Mouse (Mus musculus) CD4-positive helper T cell, adult 2 months (primary cell): ENCODE measurements around the gene Sulf2.
"Not testable (repeated sequence)": the region's sequence is repeated elsewhere in the genome, so short reads cannot be mapped to it uniquely, and the experiment has no call there.

Source experiments
- DNase-seq: peaks from one replicate; pipeline ENCODE4 v3.0.0-alpha.2; 2012; ENCODE audit warnings: low read depth, missing footprints, low spot score

Sulf2 gene

DNA sequence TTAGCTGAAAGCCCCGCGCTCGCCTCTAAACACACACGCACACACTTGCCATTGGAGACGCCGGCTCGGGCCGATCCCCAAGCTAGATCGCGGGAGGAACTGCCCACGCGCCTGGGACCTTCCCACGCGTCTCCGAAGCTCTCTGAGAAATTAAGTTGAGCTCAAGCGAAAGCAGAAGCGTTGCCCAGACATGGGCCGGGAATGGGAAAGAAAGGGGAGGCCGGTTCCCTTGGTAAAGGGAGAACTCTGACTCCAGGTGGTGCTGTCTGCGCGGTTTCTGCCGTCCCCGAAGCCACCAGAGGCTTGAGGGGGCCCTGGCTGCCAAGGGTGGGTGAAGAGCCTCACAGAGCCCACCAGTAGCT lies at the start of gene Sulf2:
Gene Sulf2, minus strand, starts transcription at position 210 of the 362 bp plus-strand sequence.
- DNase-seq = no peak

DNA sequence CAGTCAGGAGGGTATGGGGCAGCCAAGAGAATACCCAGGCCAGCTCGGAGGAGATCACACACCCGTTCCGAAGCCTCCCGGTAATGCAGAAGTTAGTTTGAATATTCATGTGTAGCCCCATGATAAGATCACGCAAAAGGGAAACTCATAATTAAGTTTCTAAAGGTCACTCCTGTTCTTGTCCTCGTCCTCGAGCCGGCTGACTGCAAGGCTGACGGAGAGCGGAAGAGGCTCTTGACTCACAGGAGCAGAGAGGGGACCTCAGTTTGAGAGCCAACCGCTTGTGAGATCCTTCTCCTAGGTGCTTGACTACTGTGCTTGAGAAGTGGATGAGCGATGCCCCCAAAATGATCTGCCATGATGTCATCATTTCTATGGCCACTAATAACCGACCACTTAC lies 48.7 kb upstream of the Sulf2 start:
- DNase-seq = no peak

DNA sequence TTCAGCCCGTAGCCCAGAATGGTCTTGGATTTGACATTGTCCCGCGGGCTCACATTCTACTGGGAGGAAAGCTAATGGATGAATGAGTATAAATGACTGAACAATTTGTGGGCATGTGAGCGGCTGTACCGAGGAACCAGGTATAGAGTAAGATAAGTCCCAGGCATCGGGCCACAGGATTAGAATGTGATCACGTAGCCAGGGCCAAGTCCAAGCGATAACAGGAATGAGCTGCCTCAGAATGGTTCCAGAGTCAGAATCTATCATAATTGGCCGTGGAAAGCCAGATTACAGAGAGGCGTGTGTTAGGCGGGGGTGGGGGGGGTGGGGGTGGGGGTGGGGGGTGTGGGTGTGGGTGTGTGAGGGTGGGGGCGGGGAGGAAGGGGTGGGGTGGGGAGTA lies 48.2 kb upstream of the Sulf2 start:
- DNase-seq = no peak

- no peak for DNase-seq
These were observed 42.5 kb upstream of the Sulf2 start for GRCm38 (mm10) chr2:166197964-166198363.

DNA sequence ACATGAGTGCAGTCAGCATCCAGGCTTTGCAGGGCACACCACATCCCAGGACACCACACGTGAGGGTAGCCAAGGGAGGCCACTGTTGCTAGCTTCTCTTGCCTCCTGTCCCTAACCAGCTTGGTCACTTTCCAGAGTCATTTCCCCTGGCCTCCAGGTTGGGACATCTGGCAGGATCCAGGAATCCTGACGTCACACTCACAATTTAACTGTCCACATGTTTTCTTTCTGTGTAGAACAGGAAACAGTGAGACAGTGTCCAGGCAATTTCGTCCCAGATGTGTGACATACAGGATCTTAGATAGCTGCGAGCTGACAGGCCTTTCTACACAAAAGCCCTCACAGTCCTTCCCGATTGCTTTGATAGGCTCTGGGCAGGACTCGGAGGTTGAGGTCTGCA lies 41.6 kb upstream of the Sulf2 start:
- no peak for DNase-seq

DNA sequence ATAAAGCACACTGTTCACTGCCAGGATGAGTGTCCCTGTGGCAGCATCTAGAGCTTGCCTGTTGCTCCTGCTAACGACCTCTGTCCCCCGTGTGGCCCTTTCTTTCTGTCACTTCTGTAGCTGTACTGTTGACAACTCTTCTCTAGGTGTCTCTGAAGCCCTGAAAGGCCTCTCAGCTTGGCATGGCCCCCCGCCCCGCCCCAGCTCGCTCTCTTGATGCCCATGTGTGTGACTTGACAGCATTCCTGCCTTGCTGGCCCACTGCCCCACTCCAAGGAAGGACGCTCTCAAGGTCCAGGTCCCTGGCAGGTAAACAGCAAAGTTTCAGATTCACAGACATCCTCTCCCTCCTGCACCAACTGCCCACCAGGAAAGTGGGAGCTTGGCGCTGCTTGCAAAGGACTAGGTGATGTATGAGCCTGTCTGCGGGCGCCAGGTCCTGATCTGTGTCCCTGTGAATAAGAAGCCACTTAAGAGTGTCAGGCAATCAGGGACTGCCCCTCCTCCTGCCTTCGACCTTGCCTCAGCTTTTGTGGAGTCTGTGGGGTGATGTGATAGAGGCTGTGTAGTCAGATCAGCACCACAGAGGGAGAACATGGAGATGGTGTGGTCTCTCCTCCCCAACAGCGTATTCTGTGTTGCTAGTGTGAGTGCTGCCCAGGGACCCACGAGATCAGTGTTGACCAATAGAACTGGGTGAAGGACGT lies 40.8 kb upstream of the Sulf2 start:
- no peak for DNase-seq

DNA sequence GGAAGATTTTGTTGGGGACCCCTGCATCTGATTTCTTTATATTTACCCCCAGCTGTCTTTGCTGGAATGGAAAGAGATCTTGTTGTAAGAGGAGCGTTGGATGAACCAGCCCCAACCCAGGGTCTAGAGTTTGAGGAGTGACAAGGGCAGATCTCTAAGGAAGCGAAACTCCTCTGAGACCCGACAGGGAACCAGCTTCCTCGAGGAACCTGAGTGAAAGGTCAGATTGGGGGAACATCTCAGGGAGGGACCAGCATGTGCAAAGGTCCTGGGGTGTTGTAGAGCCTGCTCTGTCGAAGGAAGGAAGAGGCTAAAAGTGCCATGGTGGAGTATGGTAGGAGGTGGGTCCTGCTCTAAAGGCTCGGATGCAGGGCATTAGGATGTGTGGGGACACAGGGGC lies 39.6 kb upstream of the Sulf2 start:
- DNase-seq = no peak

GRCm38 (mm10) chr2:166194112-166194758 lies 38.8 kb upstream of the Sulf2 start:
- no peak for DNase-seq

DNA sequence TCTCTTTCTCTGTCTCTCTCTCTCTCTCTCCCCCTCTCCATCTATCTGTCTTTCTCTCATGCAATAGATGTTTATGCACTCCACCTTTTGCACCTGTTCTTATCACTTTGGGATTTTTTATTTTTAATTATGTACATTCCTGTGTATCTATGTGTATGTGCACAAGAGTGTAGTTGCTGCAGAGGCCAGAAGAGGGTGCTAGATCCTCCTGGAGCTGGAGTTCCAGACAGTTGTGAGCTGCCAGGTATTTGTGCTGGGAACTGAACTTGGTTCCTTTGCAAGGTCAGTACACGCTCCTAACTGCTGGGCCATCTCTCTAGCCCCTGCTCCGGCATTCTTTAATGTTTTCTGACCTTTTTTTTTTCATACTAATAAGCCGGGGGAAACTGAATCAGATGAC lies 38.0 kb upstream of the Sulf2 start:
- DNase-seq = no peak

DNA sequence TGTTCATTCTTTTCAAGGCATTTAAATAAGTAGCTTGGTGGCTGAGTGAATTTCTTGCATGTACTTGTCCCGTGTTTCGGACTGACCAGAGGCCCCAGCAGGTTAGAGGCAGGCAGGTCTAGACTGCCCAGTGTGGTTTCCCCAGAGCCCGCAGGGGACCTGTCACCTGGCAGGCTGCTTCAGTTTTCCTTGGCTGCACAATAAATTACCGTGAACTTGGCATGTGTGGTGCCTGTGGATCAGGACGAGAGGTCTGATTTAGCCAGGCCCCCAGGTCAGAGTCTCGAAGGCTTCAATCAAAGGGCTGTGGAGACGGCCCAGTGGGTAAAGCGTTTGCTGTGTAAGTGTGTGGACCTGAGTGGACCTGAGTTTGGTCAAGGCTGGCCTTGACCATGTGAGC lies 35.4 kb upstream of the Sulf2 start:
- no peak for DNase-seq

- no peak for DNase-seq
These were observed 33.7 kb upstream of the Sulf2 start for GRCm38 (mm10) chr2:166189191-166189590.

- not testable (repeated sequence) for DNase-seq
These were observed 32.5 kb upstream of the Sulf2 start for GRCm38 (mm10) chr2:166187874-166188453.

DNA sequence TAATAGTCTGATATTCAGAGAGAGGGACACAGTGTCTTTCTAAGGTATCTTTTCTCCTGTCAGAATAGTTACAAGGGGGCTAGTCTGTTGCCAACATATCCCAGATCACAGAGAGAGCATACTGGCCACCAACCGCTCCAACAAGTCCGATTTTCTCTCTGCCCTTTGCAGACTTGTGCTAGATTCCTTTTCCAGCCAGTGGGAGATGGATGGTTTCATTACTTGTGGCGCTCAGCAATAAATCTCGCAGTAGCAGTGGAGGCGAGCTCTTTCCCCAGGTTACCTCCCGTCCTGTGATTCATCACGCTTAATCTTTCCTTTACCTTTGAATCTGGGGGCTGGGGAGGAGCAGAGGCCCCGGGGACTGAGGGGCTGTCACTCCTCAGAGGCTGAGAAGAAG lies 31.9 kb upstream of the Sulf2 start:
- not testable (repeated sequence) for DNase-seq

GRCm38 (mm10) chr2:166186244-166186948 lies 30.9 kb upstream of the Sulf2 start:
- DNase-seq = no peak

DNA sequence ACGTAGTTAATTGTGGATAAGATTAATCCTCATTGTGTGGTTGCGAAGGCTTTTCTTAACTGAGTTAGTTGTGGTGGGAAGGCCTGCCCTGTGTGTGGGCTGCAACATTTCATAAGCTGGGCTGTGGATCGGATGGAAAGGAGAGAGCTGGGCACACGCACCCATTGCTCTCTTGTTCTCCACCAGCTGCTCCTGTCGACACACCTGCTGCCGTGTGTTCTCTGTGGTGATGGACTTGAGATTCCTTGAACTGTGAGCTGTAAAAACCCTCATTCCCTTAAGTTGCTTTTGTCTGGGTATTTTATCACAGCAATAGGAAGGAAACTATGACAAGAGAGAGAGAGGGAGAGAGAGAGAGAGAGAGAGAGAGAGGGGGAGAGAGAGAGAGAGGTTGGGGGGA lies 30.3 kb upstream of the Sulf2 start:
- DNase-seq = no peak

DNA sequence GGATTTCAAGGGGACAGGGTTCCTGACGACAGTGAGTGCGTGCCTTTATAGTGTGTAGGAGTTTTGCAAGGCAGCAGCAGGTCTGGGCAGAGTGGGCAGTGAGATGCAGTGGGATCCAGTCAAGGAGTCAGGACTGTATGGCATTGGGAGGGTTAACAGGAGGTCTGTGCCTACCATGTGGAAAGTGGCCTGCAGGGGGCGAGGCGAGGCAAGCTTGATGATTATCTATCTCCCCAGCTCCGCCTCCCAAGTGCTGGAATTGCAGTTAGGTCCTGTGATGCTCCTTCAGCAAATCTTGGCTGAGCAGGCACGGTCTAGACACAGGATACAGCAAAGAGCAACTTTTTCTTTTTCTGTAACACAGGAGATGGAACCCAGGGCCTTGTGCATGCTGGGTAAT lies 29.0 kb upstream of the Sulf2 start:
- no peak for DNase-seq

- no peak for DNase-seq
These were observed 26.7 kb upstream of the Sulf2 start for GRCm38 (mm10) chr2:166182009-166182685.

- DNase-seq = no peak
These were observed 25.5 kb upstream of the Sulf2 start for GRCm38 (mm10) chr2:166180744-166181508.

- no peak for DNase-seq
These were observed 24.7 kb upstream of the Sulf2 start for GRCm38 (mm10) chr2:166180136-166180649.

DNA sequence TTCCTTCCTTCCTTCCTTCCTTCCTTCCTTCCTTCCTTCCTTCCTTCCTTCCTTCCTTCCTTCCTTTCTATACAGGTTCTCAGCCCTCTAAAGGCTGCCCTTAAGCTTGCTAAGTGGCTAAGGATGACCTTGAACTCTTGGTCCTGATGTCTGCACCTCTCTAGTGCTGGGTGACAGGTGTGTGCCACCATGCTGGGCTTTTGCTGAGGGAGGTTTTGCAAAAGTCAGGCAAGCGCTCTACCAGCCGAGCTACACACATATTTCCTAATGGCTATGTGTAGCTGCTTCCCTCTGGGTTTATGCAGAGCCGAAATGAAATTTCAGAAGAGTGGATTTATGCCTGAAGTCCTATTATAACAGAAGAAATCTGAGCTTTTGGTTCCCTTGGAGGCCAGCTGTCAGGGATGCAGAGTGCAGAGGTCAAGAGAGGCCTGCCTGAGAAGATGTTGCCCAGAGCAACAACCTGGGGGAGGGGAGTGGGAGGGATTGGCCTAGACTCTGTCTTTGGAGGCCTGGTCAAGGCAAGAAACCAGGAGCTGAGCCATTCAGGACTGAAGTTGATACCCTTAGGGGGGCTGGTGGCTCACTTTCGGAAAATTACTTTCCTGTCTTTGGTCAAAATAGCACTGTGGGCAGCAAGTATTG lies 24.1 kb upstream of the Sulf2 start:
- DNase-seq = no peak
